Mouse (Mus musculus): ENCODE measurements around the gene Olfr373. TPM values are rescaled to one million over a fixed set of nuclear protein-coding genes. Genes with fewer than 3 reads are reported as not detected.
A peak's percentile ranks its signal among the peaks of the same experiment; 100 is the strongest.
"Not testable (repeated sequence)": the region's sequence is repeated elsewhere in the genome, so short reads cannot be mapped to it uniquely, and the experiment has no call there.

The Olfr373 gene
- polyA plus RNA-seq, 1 experiment, result not detected

GRCm38 (mm10) chr8:72106740-72107139, 23.8 kb downstream of the Olfr373 start, which contains the start of gene Olfr374:
Gene Olfr374, plus strand, starts transcription at chr8:72107040.
- TF ChIP-seq FLI1 (IDR thresholded peaks at IDR 0.05; ENCODE audit: low read length), result no peak
- no peak for TF ChIP-seq GATA1 (IDR thresholded peaks at IDR 0.05; ENCODE audit: borderline replicate concordance, low read length)
- H3K27me3 ChIP-seq (replicated peaks), result peaks cover 10% of the 10 kb centered on the region
- peaks cover 13% of the 10 kb centered on the region for H3K9me3 ChIP-seq
- peaks cover 44% of the 10 kb centered on the region for H3K4me1 ChIP-seq
- no peak within 1 kb of the TSS for H3K4me3 ChIP-seq (replicated peaks)
- H3K36me3 ChIP-seq (replicated peaks; ENCODE audit: low read length), result no peaks in the 10 kb centered on the region

GRCm38 (mm10) chr8:72110876-72111275, 27.9 kb downstream of the Olfr373 start:
- H3K27me3 ChIP-seq (replicated peaks), result peaks cover 8% of the 10 kb centered on the region
- TF ChIP-seq GATA1 (IDR thresholded peaks at IDR 0.05; ENCODE audit: borderline replicate concordance, low read length) (no peak), FLI1 (IDR thresholded peaks at IDR 0.05; ENCODE audit: low read length) (no peak)
- no peaks in the 10 kb centered on the region for H3K36me3 ChIP-seq (replicated peaks; ENCODE audit: low read length)
- H3K9me3 ChIP-seq, result peaks cover 30% of the 10 kb centered on the region
- H3K4me3 ChIP-seq (replicated peaks), result no peak overlapping the region
- peaks cover 50% of the 10 kb centered on the region for H3K4me1 ChIP-seq

GRCm38 (mm10) chr8:72112486-72112885, 29.5 kb downstream of the Olfr373 start:
- Histone ChIP-seq H3K36me3 (replicated peaks; ENCODE audit: low read length) (no peaks in the 10 kb centered on the region), H3K27me3 (replicated peaks) (peaks cover 3% of the 10 kb centered on the region), H3K4me1 (peaks cover 36% of the 10 kb centered on the region), H3K9me3 (peaks cover 40% of the 10 kb centered on the region), H3K4me3 (replicated peaks) (no peak overlapping the region)
- TF ChIP-seq GATA1 (IDR thresholded peaks at IDR 0.05; ENCODE audit: borderline replicate concordance, low read length) (no peak), FLI1 (IDR thresholded peaks at IDR 0.05; ENCODE audit: low read length) (no peak)

- Histone ChIP-seq H3K4me3 (replicated peaks) (no peak overlapping the region), H3K27me3 (replicated peaks) (no peaks in the 10 kb centered on the region), H3K9me3 (peaks cover 29% of the 10 kb centered on the region; the same call in 1 of the 2 replicates), H3K36me3 (replicated peaks; ENCODE audit: low read length) (no peaks in the 10 kb centered on the region), H3K4me1 (peaks cover 20% of the 10 kb centered on the region)
- TF ChIP-seq FLI1 (IDR thresholded peaks at IDR 0.05; ENCODE audit: low read length), result no peak
These were observed 32.2 kb downstream of the Olfr373 start for GRCm38 (mm10) chr8:72115202-72115601.

- H3K27me3 ChIP-seq (replicated peaks), result no peaks in the 10 kb centered on the region
- no peak overlapping the region for H3K4me3 ChIP-seq (replicated peaks)
- H3K4me1 ChIP-seq, result peaks cover 16% of the 10 kb centered on the region
- H3K36me3 ChIP-seq (replicated peaks; ENCODE audit: low read length), result no peaks in the 10 kb centered on the region
- H3K9me3 ChIP-seq, result peaks cover 24% of the 10 kb centered on the region; the same call in 1 of the 2 replicates
- no peak for TF ChIP-seq GATA1 (IDR thresholded peaks at IDR 0.05; ENCODE audit: borderline replicate concordance, low read length)
- no peak for TF ChIP-seq FLI1 (IDR thresholded peaks at IDR 0.05; ENCODE audit: low read length)
These were observed 35.6 kb downstream of the Olfr373 start for GRCm38 (mm10) chr8:72118616-72119015.

GRCm38 (mm10) chr8:72121486-72121885, 38.5 kb downstream of the Olfr373 start:
- H3K4me1 ChIP-seq; H3K36me3 ChIP-seq (replicated peaks; ENCODE audit: low read length); H3K4me3 ChIP-seq (replicated peaks); H3K27me3 ChIP-seq (replicated peaks): not testable (repeated sequence)
- peaks cover 17% of the 10 kb centered on the region for H3K9me3 ChIP-seq

DNA sequence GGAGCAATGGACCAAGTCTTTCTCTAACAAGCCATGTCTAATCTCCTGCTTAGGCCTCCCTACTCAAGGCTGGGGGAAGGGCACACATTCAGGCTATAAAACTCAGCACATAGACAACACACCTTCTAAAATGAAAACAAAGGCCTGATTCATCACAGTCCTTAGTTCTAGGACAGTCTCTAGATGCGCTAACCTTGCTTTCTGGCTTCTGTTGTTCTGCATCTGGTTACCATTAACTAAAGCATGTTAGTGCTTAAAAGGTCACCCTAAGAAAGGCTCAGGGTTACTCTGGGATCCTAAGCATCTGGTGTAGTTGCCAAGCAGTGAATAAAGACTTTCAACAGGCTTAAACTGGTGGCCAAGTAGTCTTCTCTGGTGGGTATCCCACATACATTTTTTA, 39.0 kb downstream of the Olfr373 start:
- Histone ChIP-seq H3K9me3 (peaks cover 13% of the 10 kb centered on the region), H3K36me3 (replicated peaks; ENCODE audit: low read length) (no peaks in the 10 kb centered on the region), H3K4me1 (no peaks in the 10 kb centered on the region; the same call in 1 of the 2 replicates), H3K4me3 (replicated peaks) (no peak overlapping the region), H3K27me3 (replicated peaks) (no peaks in the 10 kb centered on the region)
- no peak for TF ChIP-seq GATA1 (IDR thresholded peaks at IDR 0.05; ENCODE audit: borderline replicate concordance, low read length)

DNA sequence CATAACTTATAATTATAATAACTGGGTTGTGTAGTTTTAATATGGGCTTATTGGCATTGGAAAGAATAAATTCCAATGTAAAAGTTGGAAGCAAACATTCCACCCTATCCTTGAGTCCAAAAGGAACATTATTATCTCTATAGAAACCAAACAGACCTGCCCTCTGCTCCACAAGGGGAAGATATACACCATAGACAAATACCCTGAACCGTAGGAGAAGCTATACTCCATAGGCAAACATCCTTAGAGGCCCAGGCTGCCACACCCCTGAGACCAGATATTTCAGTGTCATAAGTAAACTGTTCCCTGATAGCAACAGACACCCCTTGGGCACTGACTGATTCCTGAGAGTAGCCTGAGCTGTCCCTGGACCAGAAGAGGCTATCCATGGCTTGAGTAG, 44.9 kb downstream of the Olfr373 start:
- no peak for TF ChIP-seq FLI1 (IDR thresholded peaks at IDR 0.05; ENCODE audit: low read length)
- no peak for TF ChIP-seq GATA1 (IDR thresholded peaks at IDR 0.05; ENCODE audit: borderline replicate concordance, low read length)
- Histone ChIP-seq H3K27me3 (replicated peaks) (no peaks in the 10 kb centered on the region), H3K4me3 (replicated peaks) (no peak overlapping the region), H3K9me3 (peaks cover 15% of the 10 kb centered on the region), H3K36me3 (replicated peaks; ENCODE audit: low read length) (peaks cover 14% of the 10 kb centered on the region), H3K4me1 (peaks cover 47% of the 10 kb centered on the region)

DNA sequence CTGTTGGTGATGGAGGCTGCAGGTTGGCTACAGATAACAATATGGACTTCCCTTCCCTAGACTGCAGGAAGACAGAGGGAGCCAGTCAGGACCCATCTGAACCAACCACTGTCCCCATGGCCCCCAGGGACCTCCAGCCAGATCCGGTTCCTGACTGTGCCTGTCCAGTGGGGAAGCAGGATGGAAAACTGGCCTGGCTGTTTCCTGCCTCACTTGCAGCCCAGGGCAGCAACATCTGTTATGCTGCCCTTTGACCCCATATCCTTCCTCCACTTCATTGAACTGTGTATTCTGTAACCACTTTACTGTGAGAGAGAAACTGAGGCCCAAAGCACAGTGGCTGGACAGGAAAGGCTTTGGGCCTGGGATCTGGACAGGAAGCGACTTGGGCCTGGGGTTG, 48.3 kb downstream of the Olfr373 start:
- Histone ChIP-seq H3K4me3 (replicated peaks) (peak overlapping the region; percentile 9), H3K36me3 (replicated peaks; ENCODE audit: low read length) (peaks cover 14% of the 10 kb centered on the region), H3K9me3 (peaks cover 4% of the 10 kb centered on the region; the same call in 1 of the 2 replicates), H3K27me3 (replicated peaks) (no peaks in the 10 kb centered on the region), H3K4me1 (peaks cover 72% of the 10 kb centered on the region)
- TF ChIP-seq GATA1 (IDR thresholded peaks at IDR 0.05; ENCODE audit: borderline replicate concordance, low read length), result no peak
- TF ChIP-seq FLI1 (IDR thresholded peaks at IDR 0.05; ENCODE audit: low read length), result no peak

DNA sequence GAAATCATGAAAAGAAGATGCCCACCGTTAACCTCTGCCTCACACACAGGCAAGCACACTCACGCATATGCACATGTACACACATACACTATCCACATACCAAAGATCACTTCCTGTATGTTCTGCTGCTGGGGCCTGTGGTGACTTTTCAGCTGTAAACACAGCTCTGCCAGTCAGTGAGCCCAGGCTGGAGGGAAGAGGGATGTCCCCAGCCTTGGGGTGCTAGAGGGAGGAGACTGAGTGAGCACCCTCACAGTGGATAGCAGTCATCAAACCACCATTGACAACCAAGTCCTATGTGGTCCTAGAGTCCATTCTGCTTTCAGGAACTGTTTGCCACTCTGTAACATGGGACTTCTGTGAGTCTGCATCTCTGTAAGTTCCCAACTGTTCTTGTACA, 48.9 kb downstream of the Olfr373 start:
- Histone ChIP-seq H3K9me3 (peaks cover 4% of the 10 kb centered on the region; the same call in 1 of the 2 replicates), H3K4me1 (peaks cover 76% of the 10 kb centered on the region), H3K4me3 (replicated peaks) (peak overlapping the region; percentile 76), H3K36me3 (replicated peaks; ENCODE audit: low read length) (peaks cover 14% of the 10 kb centered on the region), H3K27me3 (replicated peaks) (no peaks in the 10 kb centered on the region)
- TF ChIP-seq GATA1 (IDR thresholded peaks at IDR 0.05; ENCODE audit: borderline replicate concordance, low read length) (no peak), FLI1 (IDR thresholded peaks at IDR 0.05; ENCODE audit: low read length) (no peak)

DNA sequence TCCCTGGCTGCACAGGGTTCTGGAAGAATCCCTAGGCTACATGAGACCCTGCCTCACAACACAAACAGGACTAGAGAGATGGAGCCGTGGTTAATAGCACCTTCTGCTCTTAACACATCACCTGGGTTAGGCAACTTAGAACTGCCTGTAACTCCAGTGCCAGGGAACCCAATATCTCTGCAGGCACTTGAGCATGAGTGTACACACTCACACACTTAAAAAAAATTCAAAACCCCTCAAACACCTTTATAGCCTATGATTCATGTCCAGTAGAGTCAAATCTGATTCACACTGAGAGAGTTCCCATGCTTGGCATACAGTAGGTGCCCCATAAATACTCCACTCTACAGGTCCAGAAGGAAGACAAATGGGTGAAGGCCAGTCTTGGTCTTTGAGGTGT, 49.4 kb downstream of the Olfr373 start:
- TF ChIP-seq FLI1 (IDR thresholded peaks at IDR 0.05; ENCODE audit: low read length) (no peak), GATA1 (IDR thresholded peaks at IDR 0.05; ENCODE audit: borderline replicate concordance, low read length) (no peak)
- H3K4me3 ChIP-seq (replicated peaks), result peak overlapping the region; percentile 5
- peaks cover 18% of the 10 kb centered on the region for H3K36me3 ChIP-seq (replicated peaks; ENCODE audit: low read length)
- H3K27me3 ChIP-seq (replicated peaks), result no peaks in the 10 kb centered on the region
- peaks cover 81% of the 10 kb centered on the region for H3K4me1 ChIP-seq
- H3K9me3 ChIP-seq, result peaks cover 4% of the 10 kb centered on the region; the same call in 1 of the 2 replicates
